Mouse (Mus musculus) liver, embryonic 14.5 days (tissue): Measurements from ENCODE around the gene Heatr5b.

Experiments used
- CTCF ChIP-seq: IDR thresholded peaks from 2 replicates; pipeline ENCODE4 v1.5.1; 2016; ENCODE audit warnings: antibody characterized with exemption, low read depth, control low read depth
- EP300 ChIP-seq: IDR thresholded peaks from 2 replicates; pipeline ENCODE4 v1.6.1; 2016; ENCODE audit warnings: antibody characterized with exemption, low read depth

- TF ChIP-seq EP300 (no peak), CTCF (no peak)
Observed at GRCm38 (mm10) chr17:78778765-78779164, 56.4 kb downstream of the Heatr5b start.
